Mouse (Mus musculus): ENCODE measurements around the gene Wdr77.
A peak's percentile ranks its signal among the peaks of the same experiment; 100 is the strongest.
"Not testable (repeated sequence)": the region's sequence is repeated elsewhere in the genome, so short reads cannot be mapped to it uniquely, and the experiment has no call there.

The Wdr77 gene

DNA sequence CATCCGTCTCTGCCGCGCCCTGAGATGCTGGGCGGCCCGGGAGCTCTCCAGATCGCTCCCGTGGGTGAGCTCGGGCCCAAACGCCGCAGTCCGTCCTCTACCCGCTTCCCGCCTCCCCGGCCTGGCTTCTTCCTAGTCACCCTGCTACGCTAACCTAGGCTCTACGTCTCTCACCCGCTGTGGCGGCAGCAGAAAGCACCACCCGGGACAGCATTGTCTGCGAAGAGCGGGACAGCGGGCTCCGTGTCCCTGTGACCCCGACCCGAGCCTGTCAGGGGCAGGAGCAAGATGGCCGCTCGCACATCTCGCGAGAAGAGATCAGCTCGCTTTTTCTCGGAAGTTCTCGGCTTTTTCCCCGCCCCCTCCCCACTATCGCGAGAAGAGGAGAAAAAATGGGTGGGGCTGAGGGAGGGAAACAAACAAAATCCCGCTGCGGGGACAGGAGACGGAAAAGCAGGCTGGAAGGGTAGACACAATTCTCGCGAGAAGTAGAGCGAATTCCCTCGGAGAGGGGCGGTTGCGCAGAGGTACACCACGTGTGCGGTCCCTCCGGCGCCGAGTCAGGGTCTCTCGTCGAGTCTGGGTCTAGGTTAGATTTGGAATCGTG is at the start of gene Wdr77:
TSS of gene Wdr77 (plus strand) at position 396 of the 607 bp plus-strand sequence.
- peak; percentile 95 to 96 for DNase-seq (ENCODE audit: low spot score in 2 of 2)

DNA sequence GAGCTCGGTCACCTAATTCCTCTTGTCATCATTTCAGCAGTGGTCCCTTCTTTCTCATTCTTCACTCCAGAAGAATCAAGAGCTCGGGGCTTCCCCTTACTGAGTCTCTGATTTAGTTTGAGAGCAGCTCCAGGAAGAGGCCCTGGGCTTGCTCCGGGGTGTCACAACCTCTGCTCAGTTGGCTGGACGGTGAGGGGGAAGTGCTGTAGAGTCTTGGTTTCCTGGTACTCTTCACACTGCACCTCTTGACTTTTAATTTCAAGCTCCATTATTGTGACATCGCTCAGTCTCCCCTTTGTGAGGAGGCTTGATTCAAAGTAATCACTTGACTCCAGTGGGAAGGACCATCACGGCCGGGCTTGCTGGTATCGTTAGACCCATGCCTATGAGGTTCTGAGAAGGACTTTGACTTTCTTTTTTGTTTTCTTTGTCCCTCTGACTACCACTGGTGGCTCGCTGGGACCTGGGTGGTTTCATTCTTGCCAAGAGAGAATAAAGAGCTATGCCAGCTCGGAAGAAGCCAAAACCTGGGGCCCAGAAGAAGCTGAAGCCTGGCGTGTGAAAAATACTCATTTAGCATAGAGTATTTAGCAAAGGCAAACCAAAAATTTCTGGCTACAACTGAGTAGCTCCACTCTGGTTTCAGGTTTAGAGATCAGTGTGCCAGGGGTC is 48.5 kb upstream of the Wdr77 start:
- DNase-seq (ENCODE audit: low spot score in 2 of 2): no peak

DNA sequence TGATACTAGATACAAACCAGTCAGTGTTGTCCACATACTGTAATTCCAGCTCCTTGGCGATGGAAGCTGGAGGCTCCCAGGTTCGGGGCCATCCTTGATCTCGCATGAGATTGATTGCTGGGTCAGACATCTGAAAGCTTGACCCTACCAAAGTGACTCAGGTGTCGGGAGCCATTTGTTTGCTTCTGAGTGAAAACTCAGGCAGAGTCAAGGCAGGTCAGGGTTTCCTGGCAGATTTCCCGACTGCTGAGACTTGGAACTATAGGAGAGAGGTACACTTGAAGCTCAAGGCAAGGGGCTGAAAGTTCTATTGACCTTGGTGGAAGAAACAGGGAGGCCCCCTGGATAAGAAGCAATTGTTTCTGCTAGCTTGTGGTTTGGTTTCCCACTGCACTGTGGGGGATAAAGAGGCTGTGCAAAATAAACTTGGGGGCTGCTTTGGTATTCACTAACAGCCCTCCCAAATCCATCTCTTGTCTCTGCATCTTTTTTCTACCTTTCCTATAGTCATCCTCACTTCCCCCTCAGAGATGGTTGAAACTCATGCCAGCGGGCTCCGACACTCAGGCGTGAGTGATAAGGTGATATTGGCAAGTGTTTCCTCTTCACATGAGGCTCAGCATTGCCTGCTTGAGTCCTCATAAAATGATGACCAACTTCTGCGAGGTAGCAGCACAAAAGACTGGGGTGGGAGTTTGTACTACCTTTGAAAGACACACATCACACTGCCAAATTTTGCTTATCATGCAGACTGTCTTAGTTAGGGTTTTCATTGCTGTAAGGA is 46.9 kb upstream of the Wdr77 start:
- DNase-seq (ENCODE audit: low spot score in 2 of 2): no peak

DNA sequence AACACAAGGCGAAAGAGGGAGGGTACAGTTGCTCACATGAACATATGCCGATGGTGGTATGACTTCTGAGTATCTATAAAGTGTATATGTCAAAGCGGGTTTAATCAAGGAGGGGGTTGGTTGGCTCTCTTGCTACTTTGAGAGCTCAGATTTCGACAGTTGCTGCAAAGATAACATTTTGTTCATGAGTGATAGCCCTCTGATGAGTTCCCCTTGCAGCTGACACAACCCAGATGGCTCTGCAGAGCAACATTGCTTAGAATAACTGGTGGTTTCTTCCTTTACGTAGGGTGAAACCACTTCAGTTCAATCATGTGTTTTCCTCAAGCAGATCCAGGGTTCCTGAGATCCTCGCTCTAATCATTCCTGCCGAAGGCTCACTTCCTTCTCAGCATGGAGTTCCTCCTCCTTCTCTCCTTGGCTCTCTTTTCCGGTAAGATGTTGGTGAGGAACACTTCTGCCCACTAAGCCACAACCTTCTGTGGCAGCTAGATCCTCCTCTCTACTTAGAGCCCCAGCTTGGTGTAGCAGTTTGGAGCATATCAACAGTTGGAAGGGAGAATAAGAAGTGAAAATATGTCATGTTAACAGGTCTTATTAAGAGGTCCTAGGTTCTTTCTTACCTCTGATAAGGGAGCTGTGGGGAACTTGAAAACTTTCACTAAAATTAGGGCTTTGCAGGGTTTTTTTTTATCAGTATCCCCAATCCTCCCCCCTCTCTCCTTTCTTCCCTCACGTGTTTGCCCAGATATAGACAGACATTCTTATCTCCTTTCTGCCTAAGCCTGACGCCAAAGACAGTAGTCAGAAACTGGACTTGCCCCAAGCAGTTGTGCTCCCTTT is 45.1 kb upstream of the Wdr77 start:
- no peak for DNase-seq (ENCODE audit: low spot score in 2 of 2)

DNA sequence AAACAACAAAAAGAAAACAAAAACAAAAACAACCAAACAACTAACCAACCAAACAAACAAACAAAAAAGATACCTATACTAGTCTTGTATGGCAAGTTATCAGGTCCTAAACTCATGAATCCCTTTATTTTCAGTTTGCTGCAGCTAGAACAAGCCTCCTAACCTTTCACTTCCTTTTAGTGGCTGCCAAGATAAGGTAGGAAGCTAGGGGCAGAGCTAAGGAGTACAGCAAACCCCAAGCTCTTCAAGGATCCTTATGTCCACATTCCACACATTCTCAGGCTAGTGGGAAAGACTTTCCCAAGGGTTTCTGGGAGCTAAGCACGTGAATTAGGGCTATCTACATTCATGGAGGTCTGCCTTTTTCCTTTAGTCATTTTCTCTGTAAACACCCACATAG is 43.9 kb upstream of the Wdr77 start:
- DNase-seq (ENCODE audit: low spot score in 2 of 2): no peak

DNA sequence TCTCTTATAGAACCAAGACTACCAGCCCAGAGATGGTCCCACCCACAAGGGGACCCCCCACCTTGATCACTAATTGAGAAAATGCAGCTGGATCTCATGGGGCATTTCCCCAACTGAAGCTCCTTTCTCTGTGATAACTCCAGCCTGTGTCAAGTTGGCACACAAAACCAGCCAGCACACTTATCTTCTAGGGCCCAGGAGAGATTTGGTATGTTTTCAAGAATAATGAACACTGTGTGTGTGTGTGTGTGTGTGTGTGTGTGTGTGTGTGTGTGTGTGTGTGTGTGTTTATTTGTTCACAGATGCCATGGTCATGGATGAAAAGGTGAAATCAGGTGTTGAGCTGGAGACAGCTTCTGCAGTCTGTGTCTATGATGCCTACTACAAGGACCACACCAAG is 42.7 kb upstream of the Wdr77 start:
- DNase-seq (ENCODE audit: low spot score in 2 of 2): not testable (repeated sequence)

DNA sequence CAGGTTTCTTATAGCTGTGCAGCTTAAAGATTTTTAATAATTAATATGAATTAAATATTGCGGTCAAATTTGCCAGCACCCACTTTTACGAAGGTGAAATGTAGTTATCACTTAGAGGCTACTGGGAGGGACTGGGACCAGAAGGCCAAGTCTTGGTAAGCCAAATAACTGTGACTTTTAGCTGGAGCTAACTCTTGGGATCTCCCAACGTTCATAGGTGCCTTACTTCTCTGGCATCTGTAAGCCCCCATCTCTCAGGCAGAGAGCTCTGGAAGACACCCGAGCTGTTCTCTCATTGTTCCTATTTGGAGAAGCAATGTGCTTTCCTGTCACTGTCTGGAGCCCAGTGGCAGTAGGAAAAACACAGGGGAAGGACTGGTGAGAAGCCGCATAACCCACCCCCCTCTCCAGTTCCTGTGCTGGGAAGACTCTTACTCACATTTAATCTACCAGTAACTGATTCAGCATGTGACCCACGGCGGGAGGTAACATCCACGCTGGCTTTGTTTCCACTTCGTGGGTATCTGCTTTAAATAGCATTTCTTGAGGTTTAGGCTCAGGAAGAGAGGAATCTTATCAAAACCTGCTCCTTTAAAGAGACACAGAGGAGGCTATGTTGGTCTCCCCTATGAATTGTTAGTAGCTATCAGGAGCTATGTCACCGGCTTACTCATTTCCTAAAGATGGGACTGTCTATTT is 41.4 kb upstream of the Wdr77 start:
- no peak for DNase-seq (ENCODE audit: low spot score in 2 of 2)

DNA sequence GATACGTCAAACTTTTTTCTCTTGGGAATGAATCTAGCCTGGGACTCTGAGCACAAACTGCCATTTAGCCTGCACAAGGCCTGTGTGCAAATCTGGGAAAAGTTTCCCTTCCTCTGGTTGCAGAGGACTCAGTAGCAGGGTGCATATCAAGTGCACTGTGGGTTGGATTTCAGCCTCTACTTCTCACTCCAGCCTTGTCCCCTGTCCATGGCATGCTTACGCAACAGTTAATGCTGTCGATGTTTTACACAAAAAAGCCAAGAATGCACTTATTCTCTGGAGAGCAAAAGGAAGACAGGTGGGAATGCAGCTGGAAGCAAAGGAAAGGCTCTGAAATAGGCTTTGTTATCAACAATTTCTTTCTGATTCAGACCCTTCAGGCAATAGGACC is 40.8 kb upstream of the Wdr77 start:
- no peak for DNase-seq (ENCODE audit: low spot score in 2 of 2)

DNA sequence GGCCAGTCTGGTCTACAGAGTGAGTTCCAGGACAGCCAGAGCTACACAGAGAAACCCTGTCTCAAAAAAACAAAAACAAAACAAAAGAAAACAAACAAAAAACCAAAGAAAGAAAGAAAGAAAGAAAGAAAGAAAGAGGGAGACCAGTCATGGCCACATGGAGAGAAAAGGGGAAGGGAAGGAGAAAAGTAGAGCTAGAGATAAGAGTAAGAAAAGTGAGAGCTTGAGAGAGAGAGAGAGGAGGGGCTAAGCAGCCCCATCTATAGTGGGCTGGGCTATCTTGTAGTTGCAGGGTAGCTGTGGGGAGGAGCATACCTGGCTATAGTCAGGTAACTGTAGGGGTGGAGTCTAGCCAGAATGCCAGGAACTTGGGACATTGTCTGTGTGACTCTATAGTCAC is 38.4 kb upstream of the Wdr77 start:
- not testable (repeated sequence) for DNase-seq (ENCODE audit: low spot score in 2 of 2)

DNA sequence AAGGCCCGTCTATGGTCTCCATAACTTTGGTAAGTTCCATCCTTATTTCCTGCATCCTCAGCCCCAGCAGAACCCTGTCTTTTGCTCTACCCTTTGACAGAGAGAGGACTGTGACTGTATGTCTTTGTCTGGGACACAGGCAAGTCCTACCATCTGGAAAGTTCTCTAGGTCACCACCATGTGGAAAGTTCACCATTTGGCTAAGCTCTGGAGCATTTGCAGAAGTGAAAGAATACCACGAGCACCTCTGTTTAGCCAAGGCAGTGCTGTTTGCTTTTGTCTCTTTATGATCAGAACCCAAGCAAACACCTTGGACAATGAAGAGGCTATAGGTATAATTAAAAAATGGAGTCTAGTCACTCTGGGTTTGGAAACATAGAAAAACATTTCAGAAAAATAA is 37.2 kb upstream of the Wdr77 start:
- no peak for DNase-seq (ENCODE audit: low spot score in 2 of 2)

DNA sequence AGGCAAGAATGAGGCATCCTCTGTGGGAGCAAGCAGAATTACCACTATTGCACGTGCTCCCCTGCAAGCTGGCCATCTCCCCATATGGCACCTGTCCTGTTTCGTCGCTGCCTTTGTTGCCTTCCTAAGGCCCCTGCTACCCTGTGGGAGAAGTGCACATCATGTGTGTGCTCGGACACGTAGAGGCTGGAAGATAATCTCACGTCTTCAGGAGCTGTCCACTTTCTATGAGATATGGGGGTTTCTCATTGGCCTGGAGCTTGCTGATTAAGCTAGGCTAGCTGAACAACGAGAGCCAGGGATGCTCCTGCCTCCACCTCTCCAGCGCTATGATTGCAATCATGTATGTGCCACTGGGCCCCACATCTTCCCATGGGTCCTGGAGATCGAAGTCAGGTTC is 34.6 kb upstream of the Wdr77 start:
- DNase-seq (ENCODE audit: low spot score in 2 of 2): no peak

DNA sequence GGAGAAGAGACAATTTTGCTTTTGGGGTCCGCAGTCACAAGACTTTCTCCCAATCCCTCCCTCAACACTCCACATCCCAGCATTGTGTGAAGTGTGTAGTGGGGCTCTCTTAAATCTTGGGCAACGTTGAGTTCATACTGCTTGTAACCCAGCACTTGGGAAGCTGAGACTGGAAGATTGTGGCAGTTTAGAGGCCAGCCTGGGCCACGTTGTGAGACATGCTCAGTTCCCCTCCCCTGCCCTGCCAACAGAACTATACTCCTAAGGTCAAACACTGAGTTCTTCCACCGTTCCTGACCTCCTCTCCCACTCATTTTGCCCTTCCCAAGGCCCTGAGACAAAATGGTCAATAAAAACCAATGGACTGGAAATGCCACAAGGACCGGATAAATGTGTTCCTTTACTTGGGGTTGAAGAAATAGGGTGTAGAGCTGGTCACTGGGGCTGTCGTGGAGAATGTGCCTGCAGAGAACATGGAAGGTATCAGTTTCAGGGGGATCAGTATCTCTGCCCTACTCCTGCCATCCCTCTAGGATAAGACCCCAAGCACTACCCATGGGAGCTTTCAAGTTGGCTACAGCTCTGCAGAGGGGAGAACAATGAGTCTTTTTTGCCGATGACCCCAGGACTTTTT is 31.5 kb upstream of the Wdr77 start:
- DNase-seq (ENCODE audit: low spot score in 2 of 2): no peak

DNA sequence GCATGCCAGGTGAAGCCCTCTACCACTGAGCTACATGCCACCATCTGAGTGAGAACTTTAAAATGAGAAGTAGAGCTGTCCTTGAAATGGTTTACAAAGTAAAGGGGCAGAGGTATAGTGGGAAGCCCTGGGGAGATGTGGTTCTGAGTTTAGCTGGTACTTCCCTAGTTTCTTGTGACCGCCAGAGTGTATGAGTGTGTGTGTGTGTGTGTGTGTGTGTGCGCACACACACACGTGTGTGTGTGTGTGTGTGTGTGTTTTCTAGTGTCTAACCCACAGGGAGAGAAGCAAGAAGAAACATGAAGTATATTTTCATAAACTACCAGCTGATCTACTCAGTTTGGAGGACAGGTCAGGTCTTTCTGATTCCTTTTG is 31.0 kb upstream of the Wdr77 start:
- DNase-seq (ENCODE audit: low spot score in 2 of 2): no peak

DNA sequence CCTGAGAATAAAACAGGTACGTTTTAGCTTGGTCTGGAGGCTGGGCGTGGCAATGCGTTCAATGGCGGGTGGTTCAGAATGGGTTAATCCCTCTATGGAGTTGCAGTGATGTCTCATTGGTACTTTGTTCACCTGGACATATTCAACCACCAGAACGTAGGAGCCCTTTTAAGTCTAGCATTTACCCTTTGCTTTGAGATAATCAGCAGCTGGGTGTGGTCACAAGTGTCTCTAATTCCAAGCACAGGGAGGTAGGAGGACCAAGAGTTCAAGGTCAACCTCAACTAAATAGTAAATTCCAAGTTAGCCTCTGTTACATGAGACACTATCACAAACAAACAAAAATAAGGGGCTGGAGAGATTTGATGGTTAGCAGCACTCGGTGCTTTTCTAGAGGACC is 30.4 kb upstream of the Wdr77 start:
- no peak for DNase-seq (ENCODE audit: low spot score in 2 of 2)

DNA sequence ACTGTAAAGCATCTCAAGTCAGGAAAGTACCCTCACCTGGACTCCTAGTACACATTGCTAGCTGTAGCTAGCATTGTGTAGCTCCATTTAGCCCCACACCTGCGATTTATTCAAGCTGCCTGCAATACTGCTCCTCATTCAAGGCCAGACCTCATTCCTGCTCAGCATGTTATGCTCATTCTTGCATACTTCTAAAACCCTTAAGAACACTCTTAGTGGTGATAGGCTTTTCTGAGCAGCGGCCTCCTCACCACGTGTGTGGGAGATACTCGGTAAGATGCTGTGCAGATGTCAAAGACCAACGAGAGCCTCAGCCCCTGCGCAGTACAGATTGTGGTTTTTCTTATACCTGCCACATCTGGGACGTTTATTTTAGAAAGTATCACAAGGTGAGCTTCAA is 29.3 kb upstream of the Wdr77 start:
- DNase-seq (ENCODE audit: low spot score in 2 of 2): no peak

DNA sequence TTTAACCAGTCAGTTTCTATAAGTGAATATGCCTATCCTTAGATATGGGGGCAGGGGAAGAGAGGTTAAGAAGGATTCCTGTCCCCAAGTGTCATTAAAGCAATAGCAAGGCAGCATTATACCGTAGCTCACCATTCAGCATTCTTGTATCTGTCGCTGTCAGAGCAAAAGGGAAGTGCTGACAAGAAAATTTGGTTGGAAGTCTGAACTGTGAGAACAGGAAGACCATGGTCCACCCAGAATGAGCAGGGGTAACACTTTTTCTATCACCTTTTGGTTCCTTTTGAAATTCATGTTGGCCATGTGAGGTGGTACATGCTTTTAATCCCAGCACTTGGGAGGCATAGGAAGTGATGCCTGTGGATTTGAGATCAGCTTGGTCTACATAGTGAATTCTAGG is 28.1 kb upstream of the Wdr77 start:
- DNase-seq (ENCODE audit: low spot score in 2 of 2): no peak

DNA sequence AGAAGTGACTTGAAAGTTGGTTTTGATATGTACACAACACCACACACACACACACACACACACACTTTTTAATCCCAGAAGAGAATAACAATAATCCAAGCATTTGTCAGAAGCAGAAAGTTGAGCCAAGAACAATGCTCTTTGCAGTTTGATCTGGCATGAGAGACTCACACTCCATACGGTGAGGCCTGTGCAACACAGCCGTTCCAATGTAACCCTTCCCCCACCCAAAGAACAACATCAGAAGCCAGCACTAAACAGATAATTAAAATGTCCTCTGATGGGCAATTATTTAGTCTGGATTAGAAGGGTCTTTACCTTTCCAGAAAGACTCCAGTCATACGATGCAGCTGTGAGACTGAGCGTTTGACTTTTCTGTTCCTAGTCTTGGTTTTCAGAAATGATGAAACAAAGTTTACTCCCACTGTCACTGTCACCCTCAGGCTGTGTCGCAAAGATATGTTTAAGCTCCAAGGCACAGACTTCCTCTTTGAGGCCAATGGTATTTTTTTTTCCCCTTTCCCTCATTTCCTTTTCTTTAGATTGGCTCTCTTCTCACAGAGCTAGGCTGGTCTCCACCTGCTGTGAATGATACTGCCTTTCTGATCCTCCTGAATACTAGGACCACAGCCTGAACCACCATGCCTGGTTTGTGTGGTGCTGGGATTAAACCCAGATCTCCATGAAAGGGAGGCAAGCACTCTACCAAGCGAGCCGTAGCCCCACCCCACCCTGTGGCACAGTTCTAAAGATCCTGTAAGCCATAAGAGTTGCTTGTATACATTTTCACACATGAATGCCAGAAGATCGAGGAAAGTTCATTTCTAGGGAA is 26.7 kb upstream of the Wdr77 start, which contains the start of gene I830077J02Rik:
TSS of gene I830077J02Rik (minus strand) at position 425 of the 832 bp plus-strand sequence.
- peak in 1 of 2 experiments; percentile 15 for DNase-seq (ENCODE audit: low spot score in 2 of 2)

DNA sequence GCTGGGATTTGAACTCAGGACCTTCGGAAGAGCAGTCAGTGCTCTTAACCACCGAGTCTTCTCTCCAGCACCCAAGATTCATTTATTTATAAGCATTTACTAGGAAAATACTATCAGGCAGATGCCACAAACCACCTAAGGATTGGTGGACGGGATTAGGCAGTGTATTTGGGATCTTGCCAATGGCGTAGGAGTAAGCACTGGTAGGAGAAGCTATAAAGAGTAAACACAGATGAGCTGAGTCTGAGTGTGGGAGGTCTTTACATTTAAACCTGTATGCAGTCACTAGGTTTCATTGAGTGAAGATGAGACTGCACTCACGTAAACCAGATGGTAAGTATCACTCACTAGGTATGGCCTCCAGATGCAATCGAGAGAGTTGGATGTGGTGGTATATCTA is 25.2 kb upstream of the Wdr77 start:
- no peak for DNase-seq (ENCODE audit: low spot score in 2 of 2)

DNA sequence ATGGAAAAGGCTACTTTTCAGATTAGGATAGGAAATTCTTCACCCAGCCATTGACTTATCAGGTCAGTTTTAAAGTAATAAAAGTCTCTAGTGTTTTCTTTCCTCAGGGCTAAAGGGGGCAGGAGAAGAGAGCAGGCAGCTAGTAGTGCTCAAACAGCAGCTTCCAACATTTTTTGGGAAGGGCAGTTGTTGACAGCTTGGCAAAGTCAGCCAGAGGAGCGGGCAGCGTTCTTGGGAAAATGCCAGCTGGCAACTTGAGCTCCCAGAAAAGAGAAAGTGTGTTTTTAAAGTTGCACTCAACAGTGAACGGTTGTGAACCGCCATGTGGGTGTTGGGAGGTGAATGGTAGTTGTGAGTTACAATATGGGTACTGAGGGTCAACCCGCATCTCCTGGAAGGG is 24.1 kb upstream of the Wdr77 start:
- DNase-seq (ENCODE audit: low spot score in 2 of 2): peak; percentile 28 to 65

DNA sequence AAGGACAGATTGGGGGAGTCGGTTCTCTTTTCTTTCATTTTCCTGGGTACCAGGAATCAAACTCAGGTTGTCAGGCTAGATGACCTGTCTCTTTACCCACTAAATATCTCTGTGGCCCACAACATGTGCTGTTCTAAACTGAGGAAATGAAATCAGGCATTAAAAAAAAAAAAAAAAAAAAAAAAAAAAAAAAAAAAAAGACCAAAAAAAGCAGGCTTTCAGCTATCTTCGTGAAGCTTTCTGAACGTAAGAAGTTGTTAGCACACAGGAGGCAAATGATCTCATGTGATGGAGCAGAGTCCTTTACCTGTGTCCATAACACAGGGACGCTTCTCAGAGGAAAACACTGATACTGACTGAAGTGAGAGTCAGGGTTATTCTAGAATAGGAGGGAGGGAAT is 23.1 kb upstream of the Wdr77 start:
- DNase-seq (ENCODE audit: low spot score in 2 of 2): no peak
